Mouse (Mus musculus) brain, embryonic 14.5 days (tissue): ENCODE measurements around the gene Hdgfl2.

ENCODE experiments used
- CTCF ChIP-seq: fragments of 200-500 bp; IDR thresholded peaks from 2 replicates; pipeline ENCODE4 v1.5.1; 2012; ENCODE audit warnings: inconsistent platforms, mild to moderate bottlenecking, moderate library complexity, borderline replicate concordance; ENCODE audit not compliant: insufficient read depth, insufficient read length; ENCODE audit errors: extremely low read depth
- POLR2A ChIP-seq: fragments of 200-500 bp; IDR thresholded peaks from 2 replicates; pipeline ENCODE4 v1.6.1; 2012; ENCODE audit warnings: mild to moderate bottlenecking, inconsistent platforms, borderline replicate concordance; ENCODE audit not compliant: poor library complexity, insufficient read depth, insufficient read length, severe bottlenecking; ENCODE audit errors: extremely low read depth

- TF ChIP-seq CTCF (no peak), POLR2A (no peak)
Measured at GRCm38 (mm10) chr17:56051369-56051768, 28.1 kb upstream of the Hdgfl2 start.
